Mouse (Mus musculus) adrenal gland, adult 10 weeks (tissue): Measurements from ENCODE around the gene 4931406C07Rik. TPM values are rescaled to one million over a fixed set of nuclear protein-coding genes. Genes with fewer than 3 reads are reported as not detected.

Source experiments
- polyA plus RNA-seq: library from polyadenylated mRNA; stranded (reverse); fragments of 350-450 nt; fragmentation: Illumina TruSeq; extraction: RNeasy Lipid Tissue Mini Kit (QIAGEN cat#74804); gene quantifications from one replicate; pipeline ENCODE4 v1.2.3, GENCODE M21; 2014; ENCODE audit warnings: low read depth, low replicate concordance

4931406C07Rik gene
- 332 TPM for polyA plus RNA-seq

DNA sequence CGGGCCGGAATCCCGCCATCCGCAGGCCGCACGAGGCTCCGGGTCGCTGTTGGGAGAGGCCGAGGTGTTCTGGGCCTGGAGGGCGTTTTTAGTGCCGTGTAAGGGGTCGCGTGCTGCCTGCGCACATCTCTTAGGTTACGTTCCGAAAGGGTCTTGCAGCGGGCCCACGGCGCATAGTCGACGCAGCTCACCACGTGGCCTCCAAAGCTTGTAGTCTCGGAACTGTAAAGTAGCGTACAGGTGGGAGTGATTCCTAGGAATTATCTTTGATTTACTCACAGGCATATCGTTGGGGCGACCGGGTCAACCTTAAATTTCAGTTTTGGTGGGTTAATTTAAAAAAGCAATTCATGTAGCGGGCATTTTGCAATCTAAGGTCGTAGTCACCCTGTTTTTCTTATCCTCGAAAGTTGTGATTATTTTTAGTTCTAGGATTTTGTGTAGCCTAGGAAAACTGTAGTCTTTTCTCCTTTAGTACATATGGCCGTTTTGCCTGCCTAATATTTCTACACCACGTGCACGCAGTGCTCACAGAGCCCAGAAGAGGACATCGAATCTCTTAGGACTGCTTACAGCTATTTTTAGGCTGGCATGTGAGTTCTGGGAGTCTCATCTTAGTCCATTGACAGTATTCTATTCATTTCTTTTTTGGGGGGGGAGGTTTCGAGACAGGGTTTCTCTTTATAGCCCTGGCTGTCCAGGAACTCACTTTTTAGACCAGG lies at the start of gene 4931406C07Rik:
Gene 4931406C07Rik, minus strand, starts transcription at position 51 of the 722 bp plus-strand sequence.

DNA sequence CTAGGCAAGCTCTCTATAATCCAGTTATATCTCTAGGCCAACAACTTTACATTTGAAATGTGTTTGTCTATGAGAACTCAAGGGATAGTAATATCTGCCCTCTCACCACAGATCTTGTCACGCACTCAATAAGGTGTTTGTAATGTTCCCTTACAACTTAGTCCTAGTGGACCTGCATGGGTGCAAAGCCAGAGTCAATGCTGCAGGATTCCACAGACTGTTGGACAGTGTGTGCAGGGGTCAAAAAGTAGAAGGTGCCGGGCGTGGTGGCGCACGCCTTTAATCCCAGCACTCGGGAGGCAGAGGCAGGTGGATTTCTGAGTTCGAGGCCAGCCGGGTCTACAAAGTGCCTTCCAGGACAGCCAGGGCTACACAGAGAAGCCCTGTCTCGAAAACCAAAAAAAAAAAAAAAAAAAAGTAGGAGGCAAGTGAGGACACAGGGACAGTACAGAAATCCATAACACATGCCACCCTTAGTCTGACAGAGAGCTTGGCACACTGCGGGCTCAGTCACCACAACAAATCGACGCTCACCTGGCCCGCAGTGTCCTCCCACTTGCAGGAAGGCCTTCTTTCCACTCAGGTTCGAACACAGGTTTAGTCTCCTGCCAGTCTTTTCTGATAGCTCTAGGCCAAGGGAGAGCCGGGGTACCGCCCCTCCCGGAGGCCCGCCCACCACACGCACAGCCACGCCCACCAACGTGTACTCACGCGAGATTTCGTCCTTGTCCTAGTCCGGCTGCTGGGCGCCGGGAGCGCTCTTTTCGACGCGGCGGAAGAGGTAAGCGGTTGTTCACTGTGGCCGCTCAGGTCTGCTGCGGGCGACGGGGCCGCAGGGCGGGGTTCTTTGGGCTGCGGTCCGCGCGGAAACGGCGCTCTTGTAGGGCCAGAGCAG lies 498 bp downstream of the 4931406C07Rik start, which contains the start of gene Taf1d:
Gene Taf1d, plus strand, starts transcription at position 712 of the 895 bp plus-strand sequence.

DNA sequence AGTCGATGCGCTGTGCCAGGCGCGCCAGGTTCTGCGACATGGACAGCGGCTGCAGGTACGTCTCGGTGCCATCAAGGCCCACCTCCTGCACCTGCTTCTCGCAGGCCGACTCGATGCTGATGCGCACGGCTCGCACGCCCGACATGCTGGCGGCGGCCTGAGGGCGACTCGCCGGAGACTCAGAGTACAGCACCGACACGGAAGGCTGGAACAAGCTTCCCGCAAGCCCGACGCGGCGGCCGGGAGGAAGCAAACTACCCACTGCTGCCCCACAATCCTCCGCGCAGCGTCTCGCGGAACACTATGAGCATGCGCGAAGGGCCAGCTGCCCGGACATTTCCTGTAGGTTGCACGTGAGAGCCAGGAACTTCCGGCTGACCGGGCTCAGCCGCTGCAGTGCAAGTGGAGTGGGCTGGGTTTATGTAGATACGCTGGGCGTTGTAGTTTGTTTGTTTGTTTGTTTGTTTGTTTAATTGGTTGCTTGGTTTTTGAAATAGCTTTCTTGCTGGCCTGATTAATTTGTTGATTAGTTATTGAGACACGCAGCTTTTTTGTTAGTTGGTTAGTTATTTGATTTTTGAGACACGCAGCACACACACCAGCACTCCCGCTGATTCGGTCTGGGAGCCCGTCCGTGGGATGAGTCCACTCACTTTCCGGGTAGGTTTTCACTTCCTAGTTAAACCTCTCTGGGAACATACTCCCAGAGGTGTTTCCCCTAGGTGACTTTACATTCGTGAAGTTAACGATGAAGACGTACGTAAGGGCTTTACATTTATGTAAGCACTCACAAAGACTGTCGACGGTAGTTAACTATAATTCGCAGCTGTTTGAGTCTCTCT lies 26.4 kb downstream of the 4931406C07Rik start, which contains the start of gene Med17:
Gene Med17, minus strand, starts transcription at position 283 of the 842 bp plus-strand sequence.

DNA sequence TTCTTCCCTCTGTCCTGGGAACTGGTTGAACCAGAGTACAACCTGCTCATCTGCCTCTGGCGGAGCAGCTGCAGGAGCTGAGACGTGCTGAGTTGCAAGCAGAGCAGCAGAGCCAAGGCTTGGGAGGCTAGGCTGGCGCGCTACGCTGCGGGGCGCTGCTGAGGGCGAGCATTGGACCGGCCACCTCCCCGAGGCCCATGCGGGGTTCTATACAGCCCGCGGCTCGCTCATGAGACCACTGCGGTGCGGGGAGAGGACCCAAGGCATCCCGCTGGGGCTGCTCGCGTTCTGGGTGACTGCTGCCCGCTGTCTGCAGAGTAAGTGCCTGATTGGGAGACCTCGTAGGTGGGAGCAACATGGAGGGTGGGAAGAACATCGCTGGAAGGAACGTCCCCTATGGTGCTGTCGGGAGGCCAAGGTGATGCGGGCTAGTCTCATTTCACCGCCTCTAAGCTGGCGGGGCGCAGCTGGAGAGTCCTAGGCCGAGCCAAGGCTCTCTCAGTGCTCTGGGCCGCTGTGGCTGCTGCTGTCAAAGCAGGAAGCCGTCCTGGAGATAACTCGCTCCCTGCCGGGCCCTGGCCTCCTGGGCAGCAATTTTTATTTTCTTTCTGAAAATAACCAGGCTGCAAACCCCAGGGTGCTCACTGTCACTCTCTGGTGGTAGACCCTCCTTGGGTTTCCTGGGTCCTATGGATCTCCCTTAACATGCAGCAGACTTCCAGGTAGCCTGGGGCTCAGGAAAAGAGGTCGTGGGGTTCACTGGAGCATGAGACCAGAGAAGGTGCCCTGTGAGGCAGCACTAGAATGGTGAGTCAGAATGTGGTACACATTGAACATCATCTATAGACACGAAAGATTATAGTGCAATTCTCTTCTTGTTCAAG lies 67.0 kb downstream of the 4931406C07Rik start, which contains the start of gene Vstm5:
Gene Vstm5, plus strand, starts transcription at position 4 of the 884 bp plus-strand sequence.

Other genes starting within 250 kb of the 4931406C07Rik start
- 2.9 TPM for gene Hephl1, start 194.3 kb downstream of the 4931406C07Rik start, polyA plus RNA-seq
- 0.29 TPM for gene Vstm5, start 67.4 kb downstream of the 4931406C07Rik start, polyA plus RNA-seq
- 60.7 TPM for gene Med17, start 26.5 kb downstream of the 4931406C07Rik start, polyA plus RNA-seq
- gene Taf1d, start 234 bp downstream of the 4931406C07Rik start, polyA plus RNA-seq = 109 TPM
- gene Cep295, start 51.3 kb upstream of the 4931406C07Rik start, polyA plus RNA-seq = 32.8 TPM
- gene Smco4, start 187.0 kb upstream of the 4931406C07Rik start, polyA plus RNA-seq = 6.1 TPM